Mouse (Mus musculus) common myeloid progenitor, adult 5-6 weeks (primary cell): ENCODE data around the gene Vav3. TPM values are rescaled to one million over a fixed set of nuclear protein-coding genes. Genes with fewer than 3 reads are reported as not detected.

Experiments used
- ATAC-seq: replicated peaks from 2 replicates; pipeline ENCODE4 v1.8.0; 2016; ENCODE audit warnings: low read depth, mild to moderate bottlenecking, moderate TSS enrichment, inconsistent platforms; ENCODE audit not compliant: poor library complexity, severe bottlenecking
- total RNA-seq: library from RNA; stranded (forward); fragments of 200-1000, 187-1606 nt; gene quantifications from 2 replicates; pipeline ENCODE4 v1.2.3, GENCODE M21; 2017

The Vav3 gene
- total RNA-seq, 1 experiment from 2014 or later: 68.2 TPM

DNA sequence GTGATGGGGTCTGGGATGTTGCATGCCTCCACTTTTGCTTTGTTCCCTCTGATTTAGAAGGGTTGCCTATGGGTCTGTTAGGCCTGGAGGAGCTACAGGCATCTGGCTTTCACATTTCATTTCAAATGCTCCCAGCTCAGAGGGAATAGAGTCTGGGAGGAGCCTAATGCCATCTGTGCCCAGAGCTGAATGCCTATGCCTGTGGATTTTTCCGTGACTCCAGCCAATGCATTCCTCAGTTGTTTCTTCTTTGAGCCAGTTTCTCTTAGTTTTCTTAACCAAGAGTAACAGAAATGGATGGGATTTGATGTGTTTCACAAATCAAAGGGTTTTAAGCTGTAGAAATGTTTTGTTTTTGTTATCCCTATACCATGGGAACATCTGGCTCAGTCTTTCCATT, 90.8 kb downstream of the Vav3 start:
- no peak for ATAC-seq

- ATAC-seq: no peak
These were observed 98.1 kb downstream of the Vav3 start for GRCm38 (mm10) chr3:109438552-109438951.

- ATAC-seq: peak; percentile 77
These were observed 98.8 kb downstream of the Vav3 start for GRCm38 (mm10) chr3:109439253-109439652.

DNA sequence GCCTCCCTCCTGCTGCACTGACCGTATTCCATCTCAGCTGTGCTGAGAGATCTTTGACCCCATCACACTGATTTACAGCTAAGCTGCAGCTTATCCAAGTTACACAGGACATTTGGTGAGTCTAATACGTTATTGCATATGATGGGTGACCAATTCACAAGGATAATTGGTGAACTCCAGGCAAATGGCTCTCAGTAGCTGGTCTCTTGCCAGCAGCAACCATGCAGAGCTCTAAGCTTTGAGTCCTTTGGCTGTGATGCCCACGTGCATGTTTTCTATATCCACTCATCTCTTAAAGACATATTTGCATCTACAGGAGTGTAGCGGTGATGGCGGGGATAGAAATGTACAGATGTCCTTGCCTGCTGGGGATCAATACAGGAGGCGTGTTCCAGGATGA, 99.5 kb downstream of the Vav3 start:
- no peak for ATAC-seq

DNA sequence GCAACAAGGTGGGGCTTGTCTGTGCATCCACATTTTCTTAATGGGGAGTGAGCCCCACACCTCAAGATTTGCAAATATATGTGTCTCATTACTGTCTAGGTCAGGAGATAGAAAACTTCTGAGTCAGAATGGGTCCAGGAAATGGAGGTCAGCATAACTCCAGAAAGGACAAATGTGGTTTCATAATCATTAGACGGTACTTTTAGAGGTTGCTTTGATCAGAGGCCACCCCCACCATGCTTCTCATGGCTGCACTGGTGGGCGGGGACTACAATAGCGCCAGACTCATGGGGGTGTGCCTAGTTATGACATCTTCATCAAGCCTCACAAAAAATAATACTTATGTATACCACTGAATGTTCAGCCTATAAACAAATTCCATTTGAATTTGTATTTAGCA, 103.6 kb downstream of the Vav3 start:
- ATAC-seq: no peak

- ATAC-seq: no peak
These were observed 106.5 kb downstream of the Vav3 start for GRCm38 (mm10) chr3:109446903-109447302.

GRCm38 (mm10) chr3:109448249-109448648, 107.8 kb downstream of the Vav3 start:
- peak; percentile 85 for ATAC-seq

DNA sequence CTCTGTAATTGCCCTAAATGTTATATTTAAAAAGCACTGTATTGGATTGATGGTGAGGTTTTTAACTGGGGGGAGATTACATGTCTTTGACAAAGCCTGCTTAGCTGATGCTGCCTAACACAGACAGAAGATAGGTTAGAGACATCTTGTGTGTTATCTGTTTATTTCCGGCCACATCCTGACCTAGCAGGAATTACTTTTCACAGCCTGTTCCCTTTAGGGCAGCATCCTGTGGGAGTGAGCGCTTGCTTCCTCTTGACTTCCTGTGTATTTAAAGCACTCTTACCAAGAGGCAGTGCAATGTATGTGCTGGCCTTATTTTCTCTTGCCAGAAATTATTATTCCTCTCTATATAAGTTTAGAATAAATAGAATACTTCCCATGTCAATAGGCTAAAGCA, 111.5 kb downstream of the Vav3 start:
- ATAC-seq: peak; percentile 64

DNA sequence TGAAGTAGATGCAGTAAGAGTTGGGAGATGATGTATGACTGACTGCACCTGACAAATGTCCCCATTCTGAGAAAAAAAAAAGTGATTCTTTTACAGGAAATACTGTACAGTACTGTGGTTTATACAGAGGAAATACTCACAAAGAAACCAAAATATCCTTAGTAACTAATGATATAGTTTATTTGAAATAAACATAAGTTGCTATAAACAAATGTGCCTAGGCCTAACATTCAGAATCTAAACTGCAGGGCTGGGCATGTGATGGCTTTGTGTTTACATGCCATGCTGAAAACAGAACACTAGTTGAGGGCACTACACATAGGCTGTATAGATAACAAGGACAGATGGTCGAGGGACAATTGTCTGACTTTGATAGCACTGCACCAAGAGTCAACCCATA, 114.2 kb downstream of the Vav3 start:
- no peak for ATAC-seq

- peak; percentile 37; the same call in 1 of the 2 replicates for ATAC-seq
These were observed 115.9 kb downstream of the Vav3 start for GRCm38 (mm10) chr3:109456340-109456739.

DNA sequence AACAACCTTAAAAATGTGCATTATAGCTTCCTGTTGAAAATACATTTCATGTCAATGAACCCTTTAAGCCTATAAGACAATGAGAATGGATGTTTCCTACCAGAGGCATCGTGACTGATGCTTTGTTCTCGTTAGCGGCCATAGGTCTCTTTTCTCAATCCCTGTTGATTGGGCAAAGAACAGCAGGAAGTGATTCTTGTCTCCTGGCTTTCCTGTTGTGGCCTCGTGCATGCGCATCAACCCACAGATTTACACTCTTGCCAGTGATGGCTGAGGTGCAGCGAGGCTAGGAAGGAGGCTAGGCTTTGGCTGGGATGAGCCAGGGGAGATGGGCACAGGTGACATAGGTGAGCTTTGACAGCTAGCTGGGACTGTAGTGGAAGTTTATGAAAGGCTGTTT, 123.2 kb downstream of the Vav3 start:
- no peak for ATAC-seq

DNA sequence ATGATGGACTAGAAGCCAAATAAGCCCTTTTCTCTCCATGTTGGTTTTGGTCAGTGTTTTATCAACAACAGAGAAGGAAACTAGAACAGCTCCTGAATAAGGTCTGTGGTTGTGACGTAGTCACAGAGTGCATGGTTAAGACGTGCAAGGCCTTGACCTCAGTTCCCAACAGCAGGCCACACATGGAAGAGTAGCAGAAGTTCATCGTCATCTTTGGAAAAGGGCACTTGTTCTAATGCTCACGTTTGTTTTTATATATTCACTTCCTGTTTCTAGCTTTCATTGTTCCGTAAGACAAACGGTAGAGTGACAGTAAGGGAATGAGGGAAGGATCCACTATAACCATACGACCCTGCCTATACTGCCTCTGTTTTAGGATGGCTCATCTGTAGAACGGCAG, 124.1 kb downstream of the Vav3 start:
- ATAC-seq: peak; percentile 66

DNA sequence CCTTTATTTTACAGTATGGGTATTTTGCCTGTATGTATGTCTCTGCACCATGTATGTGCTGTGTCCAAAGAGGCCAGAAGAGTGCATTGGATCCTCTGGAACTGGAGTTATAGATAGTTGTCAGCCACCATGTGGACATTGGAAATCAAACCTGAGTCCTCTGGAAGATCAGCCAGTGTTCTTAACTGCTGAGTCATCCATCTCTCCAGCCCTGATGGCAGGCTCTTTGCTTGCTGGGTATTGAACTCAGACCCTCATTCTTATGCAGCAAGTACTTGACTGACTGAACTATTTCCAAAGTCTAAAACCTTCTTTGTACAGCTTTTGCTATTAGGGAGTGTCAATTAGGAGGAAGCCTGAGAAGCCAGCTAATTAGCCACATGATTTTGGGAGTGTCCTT, 126.1 kb downstream of the Vav3 start:
- no peak for ATAC-seq

GRCm38 (mm10) chr3:109467288-109467687, 126.8 kb downstream of the Vav3 start:
- ATAC-seq: peak; percentile 71

DNA sequence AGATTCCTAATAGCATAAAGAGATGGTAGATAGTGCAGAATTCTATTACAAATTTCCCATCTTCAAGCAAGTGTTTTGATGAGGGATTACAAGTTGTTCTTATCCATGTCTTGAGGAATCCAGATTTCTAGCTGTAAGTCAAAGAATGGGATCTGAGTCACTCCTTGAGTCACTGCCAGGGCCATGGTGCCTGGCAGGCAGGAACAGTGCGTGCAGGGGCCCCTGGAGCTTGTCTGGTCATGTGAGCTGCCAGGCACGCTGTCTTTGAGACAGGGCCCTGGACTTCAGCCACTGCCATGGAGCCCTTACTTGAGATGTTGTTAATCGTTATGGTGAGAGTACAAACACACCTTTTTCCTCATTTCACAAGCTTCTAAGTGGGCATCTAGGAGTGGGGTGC, 129.0 kb downstream of the Vav3 start:
- no peak for ATAC-seq

GRCm38 (mm10) chr3:109470651-109471255, 130.3 kb downstream of the Vav3 start:
- ATAC-seq: no peak

GRCm38 (mm10) chr3:109476521-109476920, 136.1 kb downstream of the Vav3 start:
- ATAC-seq: no peak

DNA sequence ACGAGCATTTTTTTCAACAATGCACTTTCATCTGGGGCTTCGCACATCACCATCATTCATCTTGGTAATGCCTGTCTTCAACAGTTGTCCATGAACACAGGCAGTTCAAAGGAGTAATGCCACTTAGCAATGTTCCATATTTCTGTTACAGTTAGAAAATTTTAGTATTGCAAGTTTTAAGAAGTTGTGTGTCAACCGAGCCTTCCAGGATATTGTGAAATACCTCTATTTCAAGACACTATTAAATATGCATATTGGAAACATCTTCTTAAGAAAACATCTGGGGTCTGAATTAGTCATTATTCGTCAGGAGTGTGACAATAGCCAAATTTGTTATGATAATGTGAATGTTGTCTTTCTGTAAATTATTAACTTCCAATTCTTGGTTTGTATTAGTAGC, 137.8 kb downstream of the Vav3 start:
- ATAC-seq: peak; percentile 51

GRCm38 (mm10) chr3:109480625-109481024, 140.2 kb downstream of the Vav3 start:
- no peak for ATAC-seq

DNA sequence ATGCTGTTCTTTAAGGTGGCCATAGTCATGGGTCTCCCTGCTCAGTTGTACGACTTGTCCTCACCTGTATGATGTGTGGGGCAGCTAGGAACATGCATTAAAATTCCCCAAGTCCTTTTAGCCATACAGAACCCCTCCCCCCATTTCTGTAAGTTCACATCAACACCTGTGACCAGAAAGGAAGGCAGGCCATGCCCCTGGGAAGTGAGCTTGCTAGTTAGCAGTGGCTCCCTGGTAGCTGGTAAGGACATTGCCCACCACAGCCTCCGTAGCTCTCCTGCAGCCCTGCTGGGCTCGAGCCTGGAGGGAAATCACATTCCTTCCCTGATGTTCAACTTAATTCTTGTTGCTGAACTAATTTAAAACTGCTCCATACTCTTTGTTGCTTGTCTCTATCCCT, 146.3 kb downstream of the Vav3 start:
- ATAC-seq: no peak

GRCm38 (mm10) chr3:109487823-109488222, 147.4 kb downstream of the Vav3 start:
- no peak for ATAC-seq

- ATAC-seq: no peak
These were observed 148.3 kb downstream of the Vav3 start for GRCm38 (mm10) chr3:109488750-109489171.
